ENCODE assay signal across 8 mouse cellular contexts in the genomic region with DNA sequence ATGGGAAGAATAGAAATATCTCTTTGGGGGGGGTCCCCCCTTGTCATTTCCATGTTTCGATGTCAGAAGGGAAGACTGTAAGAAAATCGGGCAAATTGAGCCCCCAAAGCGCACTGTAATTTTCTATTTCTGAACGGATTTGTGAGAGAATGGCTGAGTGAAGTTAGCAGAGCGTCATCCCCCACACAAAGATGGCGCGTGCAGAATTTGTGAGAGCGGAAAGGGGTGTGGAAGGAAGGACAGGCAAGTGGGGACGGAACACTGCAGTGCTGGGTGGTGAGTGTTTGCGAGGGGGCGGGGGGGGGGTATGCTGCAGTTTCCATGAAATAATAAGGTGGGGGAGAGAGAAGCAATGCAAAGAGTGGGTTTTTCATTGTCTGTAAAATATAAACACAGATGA. TPM values are rescaled to one million over a fixed set of nuclear protein-coding genes. Genes with fewer than 3 reads are reported as not detected.
DNase-seq lines count a peak whose midpoint lies in the region; ATAC-seq and TF ChIP-seq lines count a peak whose summit lies in the region.

Gene Ctnnb1 (plus strand): TSS at position 136 of the 400 bp plus-strand sequence.

- H3K27ac ChIP-seq in kidney, adult 2 months (ENCODE audit: insufficient read depth, low read depth, low read length): no peak within 1 kb of the TSS
- H3K27ac ChIP-seq in hindbrain, postnatal 0 days: peak within 1 kb of the TSS; percentile 54; the same call in 1 of the 2 replicates

- no peak for ATAC-seq in hindbrain, postnatal 0 days
- no peak for ATAC-seq in megakaryocyte, adult 5-6 weeks (ENCODE audit: poor library complexity, severe bottlenecking)

- H3K9ac ChIP-seq in hindbrain, postnatal 0 days (replicated peaks; ENCODE audit: low read length): no peak within 1 kb of the TSS

- no peak for TF ChIP-seq POLR2A in kidney, adult 2 months (IDR thresholded peaks at IDR 0.05; ENCODE audit: low read depth, low read length)

- TF ChIP-seq CTCF in kidney, adult 2 months (conservative IDR thresholded peaks at IDR 0.05; ENCODE audit: insufficient read depth, insufficient read length, low read depth, low read length): no peak
- TF ChIP-seq CTCF in hindbrain, postnatal 0 days (IDR thresholded peaks at IDR 0.05; ENCODE audit: low read depth): no peak

- H3K4me2 ChIP-seq in hindbrain, postnatal 0 days (ENCODE audit: low read depth, low read length): peak within 1 kb of the TSS; percentile 27; the same call in 1 of the 2 replicates

- H3K27me3 ChIP-seq in kidney, adult 2 months (replicated peaks; ENCODE audit: control insufficient read depth, insufficient read depth, low read length): no peaks in the 10 kb centered on the region
- no peaks in the 10 kb centered on the region for H3K27me3 ChIP-seq in hindbrain, postnatal 0 days (ENCODE audit: insufficient read depth, low read length)

- H3K4me1 ChIP-seq in kidney, adult 2 months (ENCODE audit: control insufficient read depth, insufficient read depth, low read length): no peaks in the 10 kb centered on the region
- H3K4me1 ChIP-seq in hindbrain, postnatal 0 days (ENCODE audit: insufficient read depth, low read length): no peaks in the 10 kb centered on the region

- H3K36me3 ChIP-seq in kidney, adult 2 months (ENCODE audit: control insufficient read depth, insufficient read depth, low read length): no peaks in the 10 kb centered on the region
- no peaks in the 10 kb centered on the region for H3K36me3 ChIP-seq in hindbrain, postnatal 0 days (ENCODE audit: insufficient read depth, low read length)

- DNase-seq in kidney, adult 2 months: no peak
- no peak for DNase-seq in kidney, adult 9 months
- no peak for DNase-seq in adrenal gland, postnatal 14 days
- DNase-seq in gastrocnemius, postnatal 10 days: no peak
- DNase-seq in hindbrain, postnatal 0 days (ENCODE audit: low spot score): peak; percentile 49
- DNase-seq in embryo, embryonic 11 days: no peak
- DNase-seq in right cerebral cortex, postnatal 36 days (ENCODE audit: low spot score in 2 of 2): no peak

- no peak within 1 kb of the TSS for H3K4me3 ChIP-seq in kidney, adult 2 months (ENCODE audit: insufficient read depth, low read depth, low read length)
- peak within 1 kb of the TSS; percentile 10; the same call in 1 of the 2 replicates for H3K4me3 ChIP-seq in hindbrain, postnatal 0 days (ENCODE audit: low read length)

- H3K9me3 ChIP-seq in hindbrain, postnatal 0 days (ENCODE audit: low read length): no peaks in the 10 kb centered on the region

- 91% methylated on average over 11 of the region's 11 CpGs for WGBS in kidney, adult 2 months
- 48% methylated on average over 11 of the region's 11 CpGs for WGBS in hindbrain, postnatal 0 days

RNA-seq across cellular contexts. Expression of gene Ctnnb1, which starts in this region (rescaled TPM):
- 102 and 156 TPM in 2 replicates for polyA plus RNA-seq in kidney, adult 2 months (2012; rRNA removed)
- total RNA-seq in adrenal gland, postnatal 14 days (2021): 696 and 727 TPM in 2 replicates
- total RNA-seq in gastrocnemius, postnatal 10 days (2021): 100 to 1,000 TPM; 306 TPM
- 861 and 986 TPM in 2 replicates for total RNA-seq in hindbrain, postnatal 0 days (2014; rRNA removed)
- polyA plus RNA-seq in hindbrain, postnatal 0 days (2015; fragmentation: Nextera tagmentation; extraction: Ambion mirVana): 287 and 288 TPM in 2 replicates
- total RNA-seq in megakaryocyte, adult 5-6 weeks (2015): 272 and 305 TPM in 2 replicates
- 360 and 393 TPM in 2 replicates for total RNA-seq in megakaryocyte, adult 5-6 weeks (2017)
